Mouse (Mus musculus): ENCODE data around the gene Cyth2.

GRCm38 (mm10) chr7:45794971-45795370 lies 19.4 kb downstream of the Cyth2 start:
- TF ChIP-seq CTCF (IDR thresholded peaks at IDR 0.05; ENCODE audit: extremely low read depth, insufficient read depth, low read length) (no peak), POLR2A (IDR thresholded peaks at IDR 0.05; ENCODE audit: extremely low read depth, insufficient read depth, low read length) (no peak)

All from cortical plate, adult 2 months (tissue).